Mouse (Mus musculus): ENCODE data around the gene Tmem170. TPM values are rescaled to one million over a fixed set of nuclear protein-coding genes. Genes with fewer than 3 reads are reported as not detected.

The Tmem170 gene
- 1.4 TPM for polyA plus RNA-seq (2017; shearing (Covaris generic))

GRCm38 (mm10) chr8:111876355-111876948, at the start of gene Tmem170:
Gene Tmem170, minus strand, starts transcription at chr8:111876750.

GRCm38 (mm10) chr8:111909621-111910450, 33.3 kb upstream of the Tmem170 start, which contains the start of gene Chst5:
Gene Chst5, minus strand, starts transcription at chr8:111910447.

GRCm38 (mm10) chr8:111853861-111854501, 22.6 kb downstream of the Tmem170 start, which contains the start of gene Cfdp1:
Gene Cfdp1, minus strand, starts transcription at chr8:111854291.

Other genes with a start within 250 kb of the Tmem170 start
- 0.27 TPM for gene Ldhd, start 246.4 kb downstream of the Tmem170 start, polyA plus RNA-seq (2017; shearing (Covaris generic))
- 14.4 TPM for gene Zfp1, start 233.3 kb downstream of the Tmem170 start, polyA plus RNA-seq (2017; shearing (Covaris generic))
- not detected for gene Ctrb1, start 185.7 kb downstream of the Tmem170 start, polyA plus RNA-seq (2017; shearing (Covaris generic))
- 0.37 TPM for gene Bcar1, start 132.9 kb downstream of the Tmem170 start, polyA plus RNA-seq (2017; shearing (Covaris generic))
- 53.4 TPM for gene Cfdp1, start 22.5 kb downstream of the Tmem170 start, polyA plus RNA-seq (2017; shearing (Covaris generic))
- gene Chst5, start 33.7 kb upstream of the Tmem170 start, polyA plus RNA-seq (2017; shearing (Covaris generic)) = not detected
- gene Tmem231, start 57.1 kb upstream of the Tmem170 start, polyA plus RNA-seq (2017; shearing (Covaris generic)) = 1.0 TPM
- gene Gabarapl2, start 64.0 kb upstream of the Tmem170 start, polyA plus RNA-seq (2017; shearing (Covaris generic)) = 279 TPM
- gene Adat1, start 115.6 kb upstream of the Tmem170 start, polyA plus RNA-seq (2017; shearing (Covaris generic)) = 4.3 TPM
- 73.6 TPM for gene Kars, start 134.6 kb upstream of the Tmem170 start, polyA plus RNA-seq (2017; shearing (Covaris generic))
- 16.3 TPM for gene Terf2ip, start 134.6 kb upstream of the Tmem170 start, polyA plus RNA-seq (2017; shearing (Covaris generic))
- 1.5 TPM for gene Gm6793, start 138.3 kb upstream of the Tmem170 start, polyA plus RNA-seq (2017; shearing (Covaris generic))